Mouse (Mus musculus) regulatory T cell (primary cell): ENCODE results near the gene Mindy4.

Experiments
- in situ Hi-C: fragments of 300-600 bp; cut with MboI, MseI; formaldehyde crosslinking; loops from one replicate; pipeline ENCODE4 v1.15.1; 2025; ENCODE audit warnings: high pct_unique_total_duplicates

Mindy4 gene

GRCm38 (mm10) chr6:55358731-55359143 lies 155.6 kb downstream of the Mindy4 start:
- in situ Hi-C loops: loop anchor here (25.0 kb wide), 1 partner anchor 696 kb away; no protein-coding TSS in a partner anchor

DNA sequence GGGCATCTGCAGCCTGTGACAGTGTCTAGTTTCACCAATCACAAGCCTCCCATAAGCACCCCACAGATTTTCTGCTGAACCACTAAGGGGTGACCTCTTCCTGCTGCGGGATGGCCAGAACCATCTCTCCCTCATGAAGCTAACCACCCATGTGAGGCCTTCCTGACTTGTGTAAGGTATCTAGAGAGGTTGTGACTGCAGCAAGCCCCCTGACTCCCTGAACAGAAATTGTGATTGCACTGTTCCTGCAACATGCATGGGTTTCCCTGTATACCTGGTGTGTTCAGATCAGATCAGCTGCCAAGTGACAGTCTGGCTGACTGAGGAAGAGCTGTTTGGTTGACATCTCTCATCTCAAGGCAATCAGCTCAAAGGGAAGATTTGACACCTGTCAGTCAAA lies 159.5 kb downstream of the Mindy4 start:
- in situ Hi-C loops: loop anchor here (25.0 kb wide), 1 partner anchor 700 kb away; no protein-coding TSS in a partner anchor

DNA sequence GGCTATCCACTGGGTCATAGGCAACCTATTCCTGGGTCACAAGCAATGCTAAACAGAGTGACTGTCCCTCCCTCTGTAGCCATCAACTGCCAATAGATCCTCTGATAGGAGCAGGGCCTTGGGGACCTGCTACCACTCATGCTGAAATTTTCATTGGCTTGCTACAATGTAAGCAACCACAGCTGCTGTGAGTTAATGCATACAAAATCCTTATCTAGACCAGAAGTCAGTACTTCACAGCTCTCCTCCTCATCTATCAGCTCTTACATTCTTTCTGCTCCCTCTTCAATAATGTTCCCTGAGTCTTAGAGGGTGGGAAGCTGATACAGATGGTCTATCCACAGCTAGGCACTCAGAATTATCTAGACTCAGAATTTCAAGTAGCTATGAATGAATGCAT lies 163.9 kb downstream of the Mindy4 start:
- in situ Hi-C loops: loop anchor here (25.0 kb wide), 1 partner anchor 705 kb away; no protein-coding TSS in a partner anchor
